Mouse (Mus musculus): ENCODE results near the gene Prr36. TPM values are rescaled to one million over a fixed set of nuclear protein-coding genes. Genes with fewer than 3 reads are reported as not detected.
A peak's percentile ranks its signal among the peaks of the same experiment; 100 is the strongest.

Prr36 gene
- polyA plus RNA-seq, 1 experiment from 2014 or later: 0.52 TPM

DNA sequence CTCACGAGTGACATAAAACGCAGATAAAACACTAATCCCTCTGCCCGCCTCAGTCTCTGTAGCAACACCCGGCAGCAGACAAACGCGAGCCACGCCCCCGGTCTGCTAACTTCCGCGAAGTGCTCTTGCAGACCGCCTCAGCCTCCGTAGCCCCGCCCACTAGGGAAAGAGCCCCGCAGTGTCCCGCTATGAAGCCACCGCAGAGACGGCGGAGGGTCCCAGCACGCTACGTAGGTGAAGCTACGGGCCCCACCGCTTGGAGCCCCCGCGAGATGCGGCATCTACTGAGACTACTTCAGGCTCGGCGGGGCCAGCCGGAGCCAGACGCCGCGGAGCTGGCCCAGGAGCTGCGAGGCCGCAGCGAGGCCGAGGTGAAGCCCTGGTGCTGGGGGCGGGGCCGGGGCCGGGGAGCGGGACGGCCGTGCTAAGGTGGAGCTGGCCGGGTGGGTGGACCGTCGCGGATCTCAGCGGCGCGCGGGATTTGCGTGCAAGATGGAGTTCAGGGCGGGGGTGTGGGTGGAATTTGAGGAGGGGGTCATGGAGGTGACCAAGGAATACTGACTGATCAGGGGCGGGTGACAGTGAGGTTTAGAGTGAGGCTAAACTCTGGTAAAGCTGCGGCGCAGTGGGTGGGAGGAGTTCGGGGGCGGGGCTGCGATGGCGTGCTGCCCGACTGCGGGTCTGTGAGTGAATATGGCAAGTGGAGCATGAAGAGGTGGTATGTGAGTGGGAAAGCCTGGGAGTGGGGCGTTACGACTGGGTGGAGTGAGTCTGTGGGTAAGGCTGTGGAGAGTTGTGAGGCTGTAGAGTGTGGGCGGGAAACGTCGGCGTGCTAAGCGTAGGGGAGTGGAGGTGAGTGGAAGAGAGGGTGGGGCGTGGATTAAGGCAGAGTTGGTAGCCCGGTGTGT is 35.9 kb upstream of the Prr36 start, which contains the start of gene Snapc2:
Gene Snapc2 (plus strand): TSS at position 147 of the 908 bp plus-strand sequence.
- Histone ChIP-seq H3K4me3 (ENCODE audit: low read depth, low read length) (peak within 1 kb of the TSS; percentile 82), H3K27me3 (ENCODE audit: control insufficient read depth, insufficient read depth, low read length) (no peaks in the 10 kb centered on the region), H3K9ac (ENCODE audit: low read length) (peak within 1 kb of the TSS; percentile 89), H3K4me1 (replicated peaks; ENCODE audit: control insufficient read depth, insufficient read depth) (peaks cover 3% of the 10 kb centered on the region; the same call in 1 of the 2 replicates), H3K9me3 (ENCODE audit: control insufficient read depth, low read length) (no peaks in the 10 kb centered on the region), H3K4me2 (replicated peaks; ENCODE audit: low read depth) (peak within 1 kb of the TSS; percentile 79), H3K27ac (replicated peaks) (peak within 1 kb of the TSS; percentile 88), H3K36me3 (ENCODE audit: control insufficient read depth, insufficient read depth, low read length) (peaks cover 6% of the 10 kb centered on the region; the same call in 1 of the 2 replicates)
- DNase-seq (ENCODE audit: low spot score): peak; percentile 97
- TF ChIP-seq EP300 (optimal IDR thresholded peaks at IDR 0.05): no peak
- TF ChIP-seq CTCF (IDR thresholded peaks at IDR 0.05; ENCODE audit: low read depth): no peak
- peak; percentile 91 for ATAC-seq (ENCODE audit: low FRiP score, low TSS enrichment)
- WGBS: 1% methylated on average over 69 of the region's 69 CpGs

DNA sequence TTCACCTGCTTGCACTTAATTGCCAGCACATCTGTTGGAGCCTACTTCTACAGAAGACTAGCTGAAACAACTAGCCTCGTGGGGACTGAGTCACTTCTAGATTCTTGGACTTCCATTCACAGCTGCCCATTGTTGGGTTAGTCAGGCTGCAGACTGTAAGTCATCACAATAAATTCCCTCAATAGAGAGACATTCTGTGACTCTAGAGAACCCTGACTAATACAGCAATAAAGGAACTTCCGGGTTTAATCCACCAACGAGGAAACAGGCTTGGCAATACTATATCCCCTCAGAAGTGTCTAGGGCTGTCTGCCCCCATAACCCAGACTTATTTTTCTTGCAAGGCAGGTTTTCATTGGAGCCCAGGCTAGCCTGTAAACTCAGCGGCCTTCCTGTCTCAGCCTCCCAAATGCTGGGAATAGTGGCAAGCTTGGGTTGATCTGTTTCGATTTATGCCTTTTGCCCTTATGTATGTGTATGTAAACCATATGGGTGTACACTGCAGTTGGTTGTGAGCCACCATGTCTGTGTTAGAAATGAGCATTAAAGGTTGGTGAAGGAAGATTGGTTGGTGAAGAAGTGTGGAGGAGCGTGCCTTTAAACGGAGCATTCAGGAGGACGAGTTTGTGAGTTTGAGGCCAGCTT is 35.0 kb upstream of the Prr36 start:
- H3K27me3 ChIP-seq (ENCODE audit: control insufficient read depth, insufficient read depth, low read length): no peaks in the 10 kb centered on the region
- H3K4me1 ChIP-seq (replicated peaks; ENCODE audit: control insufficient read depth, insufficient read depth): peaks cover 3% of the 10 kb centered on the region; the same call in 1 of the 2 replicates
- DNase-seq (ENCODE audit: low spot score) (no peak), ATAC-seq (ENCODE audit: low FRiP score, low TSS enrichment) (no peak)
- WGBS: 38% methylated on average over 8 of the region's 8 CpGs
- H3K36me3 ChIP-seq (ENCODE audit: control insufficient read depth, insufficient read depth, low read length): peaks cover 6% of the 10 kb centered on the region; the same call in 1 of the 2 replicates
- peak overlapping the region; percentile 82 for H3K4me3 ChIP-seq (ENCODE audit: low read depth, low read length)
- H3K27ac ChIP-seq (replicated peaks): peak overlapping the region; percentile 56; the same call in 1 of the 2 replicates
- peak overlapping the region; percentile 79 for H3K4me2 ChIP-seq (replicated peaks; ENCODE audit: low read depth)
- TF ChIP-seq EP300 (optimal IDR thresholded peaks at IDR 0.05): no peak
- no peak for TF ChIP-seq CTCF (IDR thresholded peaks at IDR 0.05; ENCODE audit: low read depth)
- peak overlapping the region; percentile 89 for H3K9ac ChIP-seq (ENCODE audit: low read length)
- H3K9me3 ChIP-seq (ENCODE audit: control insufficient read depth, low read length): no peaks in the 10 kb centered on the region

DNA sequence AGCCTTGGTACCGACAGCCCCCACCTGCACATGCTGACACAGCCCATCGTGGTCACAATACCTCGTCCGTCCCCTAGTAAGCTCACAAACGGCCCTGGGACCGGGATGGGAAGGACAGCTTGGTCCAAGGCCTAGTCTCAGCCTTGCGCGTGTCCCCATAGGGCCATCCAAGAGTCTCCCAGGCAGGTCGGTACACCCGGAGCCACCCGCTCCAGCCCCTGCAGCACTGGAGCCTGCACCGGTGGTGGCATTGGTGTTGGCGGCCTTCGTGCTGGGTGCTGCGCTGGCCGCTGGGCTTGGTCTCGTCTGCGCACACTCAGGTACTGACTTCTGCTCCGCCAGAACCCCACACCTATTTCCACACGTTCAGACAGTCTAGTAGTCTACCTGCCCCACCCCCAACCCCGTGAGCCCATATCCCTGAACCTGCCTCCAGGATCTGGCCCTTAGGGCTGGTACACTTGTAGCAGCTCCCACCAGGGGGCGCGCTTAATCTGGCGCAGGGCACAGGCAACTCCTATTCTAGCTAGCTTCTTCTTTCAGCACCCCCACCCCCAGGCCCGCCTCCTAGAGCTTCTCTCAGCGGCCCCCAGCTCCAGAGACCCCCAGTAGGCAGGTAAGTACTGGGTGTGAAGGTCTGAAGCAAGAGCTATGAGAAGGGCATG is 33.2 kb upstream of the Prr36 start:
- peaks cover 3% of the 10 kb centered on the region; the same call in 1 of the 2 replicates for H3K4me1 ChIP-seq (replicated peaks; ENCODE audit: control insufficient read depth, insufficient read depth)
- H3K9ac ChIP-seq (ENCODE audit: low read length): peak overlapping the region; percentile 13
- peak; percentile 59 for ATAC-seq (ENCODE audit: low FRiP score, low TSS enrichment)
- TF ChIP-seq EP300 (optimal IDR thresholded peaks at IDR 0.05) (no peak), CTCF (IDR thresholded peaks at IDR 0.05; ENCODE audit: low read depth) (peak; percentile 90)
- 43% methylated on average over 26 of the region's 26 CpGs for WGBS
- no peak overlapping the region for H3K4me3 ChIP-seq (ENCODE audit: low read depth, low read length)
- no peak overlapping the region for H3K4me2 ChIP-seq (replicated peaks; ENCODE audit: low read depth)
- no peaks in the 10 kb centered on the region for H3K27me3 ChIP-seq (ENCODE audit: control insufficient read depth, insufficient read depth, low read length)
- H3K36me3 ChIP-seq (ENCODE audit: control insufficient read depth, insufficient read depth, low read length): peaks cover 10% of the 10 kb centered on the region
- H3K9me3 ChIP-seq (ENCODE audit: control insufficient read depth, low read length): no peaks in the 10 kb centered on the region
- peak; percentile 88 for DNase-seq (ENCODE audit: low spot score)
- no peak overlapping the region for H3K27ac ChIP-seq (replicated peaks)

DNA sequence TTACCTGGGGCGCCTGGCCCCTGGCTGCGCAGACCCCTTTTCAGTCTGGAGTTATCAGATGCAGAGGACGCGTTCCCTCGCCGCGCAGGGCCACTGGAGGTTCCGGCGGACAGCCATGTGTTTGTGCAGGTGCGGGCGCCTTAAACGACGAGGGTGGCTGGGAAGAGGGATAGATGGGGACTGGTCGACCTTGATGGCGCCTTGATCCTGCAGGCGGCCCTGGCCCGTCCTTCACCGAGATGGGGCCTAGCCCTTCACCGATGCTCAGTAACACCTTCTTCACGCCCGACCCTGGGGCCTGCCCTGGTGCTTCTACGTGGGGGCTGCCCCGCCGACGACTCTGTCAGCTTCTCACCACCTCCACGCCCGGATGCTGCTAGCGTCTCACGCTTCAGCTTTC is 32.0 kb upstream of the Prr36 start:
- Histone ChIP-seq H3K9ac (ENCODE audit: low read length) (no peak overlapping the region), H3K27me3 (ENCODE audit: control insufficient read depth, insufficient read depth, low read length) (no peaks in the 10 kb centered on the region), H3K36me3 (ENCODE audit: control insufficient read depth, insufficient read depth, low read length) (peaks cover 19% of the 10 kb centered on the region), H3K4me1 (replicated peaks; ENCODE audit: control insufficient read depth, insufficient read depth) (peaks cover 3% of the 10 kb centered on the region; the same call in 1 of the 2 replicates), H3K4me3 (ENCODE audit: low read depth, low read length) (no peak overlapping the region), H3K4me2 (replicated peaks; ENCODE audit: low read depth) (no peak overlapping the region), H3K9me3 (ENCODE audit: control insufficient read depth, low read length) (no peaks in the 10 kb centered on the region), H3K27ac (replicated peaks) (no peak overlapping the region)
- 29% methylated on average over 29 of the region's 29 CpGs for WGBS
- ATAC-seq (ENCODE audit: low FRiP score, low TSS enrichment) (no peak), DNase-seq (ENCODE audit: low spot score) (no peak)
- TF ChIP-seq EP300 (optimal IDR thresholded peaks at IDR 0.05) (no peak), CTCF (IDR thresholded peaks at IDR 0.05; ENCODE audit: low read depth) (no peak)

DNA sequence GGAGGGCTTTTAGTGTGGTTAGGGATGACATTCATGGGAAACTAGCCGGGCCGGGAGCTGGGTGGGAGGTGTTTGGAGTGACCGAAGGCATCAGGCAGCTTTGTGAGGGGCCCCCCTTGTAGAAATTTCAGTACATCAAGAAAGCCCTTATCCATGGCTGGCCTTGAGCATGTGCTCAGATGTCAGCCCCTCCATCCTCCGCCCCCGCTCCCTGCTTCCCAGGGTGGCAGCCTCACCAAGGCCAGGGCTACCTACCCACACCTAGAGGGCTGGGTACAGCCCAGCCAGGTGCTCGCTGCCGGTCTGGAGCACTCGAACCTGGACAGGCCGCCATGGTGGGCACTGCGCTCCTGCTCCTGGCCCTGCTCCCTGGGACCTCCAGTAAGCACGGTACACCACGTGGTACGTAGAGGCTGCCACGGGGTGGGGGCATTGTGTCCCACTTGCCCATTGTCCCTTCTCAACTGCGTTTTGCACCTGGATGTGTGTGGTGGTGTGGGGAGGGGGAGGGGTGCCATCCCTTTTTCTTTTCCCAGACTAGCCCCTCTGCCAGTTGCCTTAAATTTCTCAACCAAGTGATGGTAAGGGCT is 30.8 kb upstream of the Prr36 start, which contains the start of gene Tgfbr3l:
Gene Tgfbr3l (plus strand): TSS at position 264 of the 590 bp plus-strand sequence.
- Histone ChIP-seq H3K4me2 (replicated peaks; ENCODE audit: low read depth) (no peak within 1 kb of the TSS), H3K36me3 (ENCODE audit: control insufficient read depth, insufficient read depth, low read length) (peaks cover 26% of the 10 kb centered on the region), H3K27ac (replicated peaks) (no peak within 1 kb of the TSS; the same call in 1 of the 2 replicates), H3K9ac (ENCODE audit: low read length) (no peak within 1 kb of the TSS), H3K4me1 (replicated peaks; ENCODE audit: control insufficient read depth, insufficient read depth) (peaks cover 3% of the 10 kb centered on the region; the same call in 1 of the 2 replicates), H3K9me3 (ENCODE audit: control insufficient read depth, low read length) (no peaks in the 10 kb centered on the region), H3K27me3 (ENCODE audit: control insufficient read depth, insufficient read depth, low read length) (no peaks in the 10 kb centered on the region), H3K4me3 (ENCODE audit: low read depth, low read length) (no peak within 1 kb of the TSS)
- no peak for DNase-seq (ENCODE audit: low spot score)
- WGBS: 70% methylated on average over 15 of the region's 15 CpGs
- ATAC-seq (ENCODE audit: low FRiP score, low TSS enrichment): no peak
- no peak for TF ChIP-seq EP300 (optimal IDR thresholded peaks at IDR 0.05)
- TF ChIP-seq CTCF (IDR thresholded peaks at IDR 0.05; ENCODE audit: low read depth): no peak

All from stomach, postnatal 0 days (tissue).